In genomic region chr2:14713049-14713448, GRCm38 (mm10) we compare ENCODE assay signal across 16 mouse cellular contexts.
A peak's percentile ranks its signal among the peaks of the same experiment; 100 is the strongest.
DNase-seq lines count a peak whose midpoint lies in the region; ATAC-seq lines count a peak whose summit lies in the region.
"Had no signal": no experiment of that assay in that cellular context is flagged by ENCODE, and none has a peak within 500 bp of the region (broad histone marks: within the 10 kb centered on the region; RNA-seq: fewer than 3 reads in every experiment).

No protein-coding gene starts in this region.

- ATAC-seq in common myeloid progenitor, adult 5-6 weeks (replicated peaks; ENCODE audit: low read depth, poor library complexity, severe bottlenecking), result 0 out of 2 replicates have a peak, but pooled peaks have one; percentile 18
- peak; percentile 86 for ATAC-seq in granulocyte monocyte progenitor cell, adult 5-6 weeks (replicated peaks; ENCODE audit: poor library complexity, severe bottlenecking)
- ATAC-seq in megakaryocyte progenitor cell, adult 5-6 weeks (replicated peaks; ENCODE audit: poor library complexity), result peak; percentile 81
- ATAC-seq: forebrain, embryonic 14.5 days; forebrain, embryonic 16.5 days had no signal

- intact Hi-C loops in left cerebral cortex, postnatal 4 days (cut with DNase I), result no loop called here

- no peak for DNase-seq in c-Kit-positive CD71-positive TER-119-positive erythroid progenitor cells, embryonic 14.5 days (ENCODE audit: low spot score)
- DNase-seq in left cerebral cortex, postnatal 4 days, result no peak
- DNase-seq: adrenal gland, adult 2 months; adrenal gland, postnatal 10 days; adrenal gland, postnatal 25 days; cerebellum, adult 11-12 months; cerebellum, adult 2 months; cerebellum, adult 9-10 months; cerebellum, postnatal 10 days; cerebellum, postnatal 25 days; embryo, embryonic 11 days had no signal

Comparison
In these comparisons a context has a peak if more than half of its experiments do, and no peak if none do; other contexts are left out.
1. ATAC-seq: peak in every context shown above with its lines; median percentile 86 in granulocyte monocyte progenitor cell, adult 5-6 weeks; 81 in megakaryocyte progenitor cell, adult 5-6 weeks; 18 in common myeloid progenitor, adult 5-6 weeks.